Mouse (Mus musculus): ENCODE results near the gene Cacna1c. TPM values are rescaled to one million over a fixed set of nuclear protein-coding genes. Genes with fewer than 3 reads are reported as not detected.

Cacna1c gene
- polyA plus RNA-seq, 1 experiment from 2014 or later, result 8.7 TPM

DNA sequence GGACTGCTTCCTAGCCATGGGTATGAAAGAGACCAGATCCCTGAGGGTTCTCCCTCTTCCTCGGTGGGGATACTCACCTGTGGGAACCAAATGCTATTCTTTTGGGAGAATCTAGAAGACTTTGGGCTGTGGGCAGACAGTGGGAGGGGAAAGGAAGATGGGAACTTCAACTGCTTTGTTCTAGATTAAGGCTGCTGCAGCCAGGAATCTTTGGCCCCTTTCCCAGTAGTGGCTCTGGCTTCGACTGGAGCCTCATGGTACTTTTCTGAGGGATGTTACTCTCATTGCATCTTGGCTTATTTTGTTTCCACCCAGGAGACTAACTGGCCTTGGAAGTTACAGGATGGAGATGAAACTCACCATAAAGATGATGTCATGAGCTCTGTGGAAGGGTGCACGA lies 441.8 kb downstream of the Cacna1c start:
- no peaks in the 10 kb centered on the region for H3K9me3 ChIP-seq (ENCODE audit: control insufficient read depth, low read length)

DNA sequence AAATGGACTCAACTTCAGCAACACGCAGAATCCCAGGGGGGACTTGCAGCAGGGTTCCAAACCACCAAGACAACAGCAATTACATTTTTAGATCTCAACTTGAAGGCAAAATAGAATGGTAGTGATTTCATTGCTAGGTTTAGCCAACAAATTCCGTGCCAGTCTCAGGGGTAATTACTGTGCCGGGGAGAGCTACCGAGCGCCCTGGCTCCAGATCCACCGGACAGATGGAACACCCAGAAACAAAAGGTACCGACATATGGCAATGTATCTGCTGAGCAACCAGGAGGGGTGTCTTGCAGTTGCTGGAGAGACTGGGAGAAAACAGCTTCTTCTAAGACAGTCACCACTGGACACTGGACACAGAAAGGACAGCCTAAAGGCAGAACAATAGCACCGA lies 442.4 kb downstream of the Cacna1c start:
- no peaks in the 10 kb centered on the region for H3K36me3 ChIP-seq (ENCODE audit: control insufficient read depth, insufficient read depth, low read length)
- H3K4me3 ChIP-seq (ENCODE audit: low read depth, low read length), result no peak overlapping the region
- ATAC-seq (ENCODE audit: insufficient number of reproducible peaks, low FRiP score, low TSS enrichment, low read depth), result no peak
- H3K9ac ChIP-seq (ENCODE audit: low read length), result no peak overlapping the region
- H3K27ac ChIP-seq (replicated peaks; ENCODE audit: low read depth, low read length), result no peak overlapping the region
- no peaks in the 10 kb centered on the region for H3K9me3 ChIP-seq (ENCODE audit: control insufficient read depth, low read length)
- H3K4me1 ChIP-seq (ENCODE audit: control insufficient read depth, insufficient read depth, low read length), result peaks cover 5% of the 10 kb centered on the region
- DNase-seq (ENCODE audit: low spot score), result no peak
- no peak overlapping the region for H3K4me2 ChIP-seq (ENCODE audit: low read depth, severe bottlenecking)
- WGBS, result 92% methylated on average over 8 of the region's 8 CpGs
- H3K27me3 ChIP-seq (ENCODE audit: control insufficient read depth, insufficient read depth, low read length), result no peaks in the 10 kb centered on the region

More for the DNA sequence above, 441.8 kb downstream of the Cacna1c start:
- 86% methylated on average over 3 of the region's 3 CpGs for whole genome bisulfite sequencing
- Histone ChIP-seq H3K4me1 (ENCODE audit: control insufficient read depth, insufficient read depth, low read length) (peaks cover 5% of the 10 kb centered on the region), H3K27ac (replicated peaks; ENCODE audit: low read depth, low read length) (no peak overlapping the region), H3K27me3 (ENCODE audit: control insufficient read depth, insufficient read depth, low read length) (no peaks in the 10 kb centered on the region), H3K36me3 (ENCODE audit: control insufficient read depth, insufficient read depth, low read length) (no peaks in the 10 kb centered on the region), H3K4me2 (ENCODE audit: low read depth, severe bottlenecking) (no peak overlapping the region), H3K9ac (ENCODE audit: low read length) (no peak overlapping the region), H3K4me3 (ENCODE audit: low read depth, low read length) (no peak overlapping the region)
- no peak for DNase-seq (ENCODE audit: low spot score)
- no peak for ATAC-seq (ENCODE audit: insufficient number of reproducible peaks, low FRiP score, low TSS enrichment, low read depth)

GRCm38 (mm10) chr6:118753064-118753463 lies 443.2 kb downstream of the Cacna1c start:
- no peaks in the 10 kb centered on the region for H3K9me3 ChIP-seq (ENCODE audit: control insufficient read depth, low read length)
- H3K36me3 ChIP-seq (ENCODE audit: control insufficient read depth, insufficient read depth, low read length), result no peaks in the 10 kb centered on the region
- no peak for DNase-seq (ENCODE audit: low spot score)
- no peak overlapping the region for H3K27ac ChIP-seq (replicated peaks; ENCODE audit: low read depth, low read length)
- WGBS, result 88% methylated on average over 5 of the region's 5 CpGs
- peaks cover 5% of the 10 kb centered on the region; the same call in 1 of the 2 replicates for H3K4me1 ChIP-seq (ENCODE audit: control insufficient read depth, insufficient read depth, low read length)
- no peaks in the 10 kb centered on the region for H3K27me3 ChIP-seq (ENCODE audit: control insufficient read depth, insufficient read depth, low read length)
- ATAC-seq (ENCODE audit: insufficient number of reproducible peaks, low FRiP score, low TSS enrichment, low read depth), result no peak
- H3K4me2 ChIP-seq (ENCODE audit: low read depth, severe bottlenecking), result no peak overlapping the region
- H3K9ac ChIP-seq (ENCODE audit: low read length), result no peak overlapping the region
- no peak overlapping the region for H3K4me3 ChIP-seq (ENCODE audit: low read depth, low read length)

DNA sequence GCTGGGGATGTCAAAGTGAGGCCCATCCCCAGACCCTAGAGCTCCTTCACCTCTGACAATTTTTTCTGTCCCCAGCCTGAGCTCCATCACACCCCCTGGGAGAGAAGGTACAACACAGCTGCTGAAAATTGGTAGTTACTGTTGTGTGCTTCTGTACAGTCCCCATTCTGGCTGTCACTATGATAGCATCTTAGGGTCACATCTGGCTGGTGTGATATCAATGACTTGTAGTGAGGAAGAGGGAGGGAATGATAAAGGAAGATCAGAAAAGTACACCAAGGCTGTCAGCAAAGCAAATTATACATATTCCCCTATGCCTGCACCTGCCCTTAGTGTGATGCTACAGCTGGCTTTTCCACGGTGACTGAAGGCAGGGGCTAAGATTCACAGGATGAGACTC lies 446.9 kb downstream of the Cacna1c start:
- ATAC-seq (ENCODE audit: insufficient number of reproducible peaks, low FRiP score, low TSS enrichment, low read depth), result no peak
- no peak overlapping the region for H3K27ac ChIP-seq (replicated peaks; ENCODE audit: low read depth, low read length)
- no peak for DNase-seq (ENCODE audit: low spot score)
- H3K4me3 ChIP-seq (ENCODE audit: low read depth, low read length), result no peak overlapping the region
- no peaks in the 10 kb centered on the region for H3K36me3 ChIP-seq (ENCODE audit: control insufficient read depth, insufficient read depth, low read length)
- H3K4me2 ChIP-seq (ENCODE audit: low read depth, severe bottlenecking), result no peak overlapping the region
- no peaks in the 10 kb centered on the region for H3K27me3 ChIP-seq (ENCODE audit: control insufficient read depth, insufficient read depth, low read length)
- H3K9ac ChIP-seq (ENCODE audit: low read length), result no peak overlapping the region
- 89% methylated on average over 1 of the region's 1 CpGs for WGBS
- no peaks in the 10 kb centered on the region for H3K4me1 ChIP-seq (ENCODE audit: control insufficient read depth, insufficient read depth, low read length)
- no peaks in the 10 kb centered on the region for H3K9me3 ChIP-seq (ENCODE audit: control insufficient read depth, low read length)

GRCm38 (mm10) chr6:118742701-118743100 lies 453.5 kb downstream of the Cacna1c start:
- DNase-seq (ENCODE audit: low spot score), result no peak
- no peaks in the 10 kb centered on the region for H3K27me3 ChIP-seq (ENCODE audit: control insufficient read depth, insufficient read depth, low read length)
- no peak overlapping the region for H3K27ac ChIP-seq (replicated peaks; ENCODE audit: low read depth, low read length)
- H3K36me3 ChIP-seq (ENCODE audit: control insufficient read depth, insufficient read depth, low read length), result no peaks in the 10 kb centered on the region
- no peak overlapping the region for H3K9ac ChIP-seq (ENCODE audit: low read length)
- no peak for ATAC-seq (ENCODE audit: insufficient number of reproducible peaks, low FRiP score, low TSS enrichment, low read depth)
- H3K9me3 ChIP-seq (ENCODE audit: control insufficient read depth, low read length), result no peaks in the 10 kb centered on the region
- H3K4me2 ChIP-seq (ENCODE audit: low read depth, severe bottlenecking), result no peak overlapping the region
- H3K4me3 ChIP-seq (ENCODE audit: low read depth, low read length), result no peak overlapping the region
- H3K4me1 ChIP-seq (ENCODE audit: control insufficient read depth, insufficient read depth, low read length), result no peaks in the 10 kb centered on the region
- WGBS, result 73% methylated on average over 6 of the region's 6 CpGs

- no peaks in the 10 kb centered on the region for H3K4me1 ChIP-seq (ENCODE audit: control insufficient read depth, insufficient read depth, low read length)
- no peak overlapping the region for H3K9ac ChIP-seq (ENCODE audit: low read length)
- no peaks in the 10 kb centered on the region for H3K36me3 ChIP-seq (ENCODE audit: control insufficient read depth, insufficient read depth, low read length)
- H3K4me3 ChIP-seq (ENCODE audit: low read depth, low read length), result no peak overlapping the region
- DNase-seq (ENCODE audit: low spot score), result no peak
- 93% methylated on average over 14 of the region's 14 CpGs for WGBS
- no peak overlapping the region for H3K27ac ChIP-seq (replicated peaks; ENCODE audit: low read depth, low read length)
- no peak overlapping the region for H3K4me2 ChIP-seq (ENCODE audit: low read depth, severe bottlenecking)
- H3K27me3 ChIP-seq (ENCODE audit: control insufficient read depth, insufficient read depth, low read length), result no peaks in the 10 kb centered on the region
- no peaks in the 10 kb centered on the region for H3K9me3 ChIP-seq (ENCODE audit: control insufficient read depth, low read length)
- no peak for ATAC-seq (ENCODE audit: insufficient number of reproducible peaks, low FRiP score, low TSS enrichment, low read depth)
Observed at GRCm38 (mm10) chr6:118741841-118742240, 454.4 kb downstream of the Cacna1c start.

DNA sequence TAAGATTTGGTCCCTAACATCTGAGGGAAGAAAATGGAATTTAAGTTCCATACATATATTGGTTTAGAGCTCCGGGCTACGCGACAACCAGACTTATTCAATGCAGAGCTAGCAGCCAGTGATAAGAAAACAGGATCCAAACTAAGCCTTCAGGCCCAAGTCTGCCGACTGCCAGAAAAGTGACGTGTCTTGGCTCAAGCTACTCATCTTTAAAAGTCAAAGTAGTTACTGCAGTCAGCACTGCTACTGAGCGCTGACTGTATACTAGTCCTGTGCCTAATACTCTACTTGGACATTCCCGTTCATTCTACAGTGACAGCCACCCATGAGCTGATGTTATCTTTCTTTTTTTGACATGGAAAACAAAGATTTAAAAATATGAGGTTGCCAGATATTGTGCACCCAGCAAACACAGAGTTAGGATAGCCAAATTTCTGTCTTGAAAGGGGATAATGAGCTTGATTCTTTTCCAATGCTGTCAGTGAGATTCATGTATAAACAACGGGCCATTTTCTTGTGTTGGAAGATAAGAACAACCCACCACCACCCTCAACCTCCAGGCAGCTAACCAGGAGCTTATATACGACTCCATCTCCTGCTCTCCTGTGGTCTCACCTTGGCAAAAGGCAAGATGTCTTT lies 456.1 kb downstream of the Cacna1c start:
- DNase-seq (ENCODE audit: low spot score), result no peak
- no peaks in the 10 kb centered on the region for H3K9me3 ChIP-seq (ENCODE audit: control insufficient read depth, low read length)
- H3K4me1 ChIP-seq (ENCODE audit: control insufficient read depth, insufficient read depth, low read length), result no peaks in the 10 kb centered on the region
- H3K4me2 ChIP-seq (ENCODE audit: low read depth, severe bottlenecking), result no peak overlapping the region
- ATAC-seq (ENCODE audit: insufficient number of reproducible peaks, low FRiP score, low TSS enrichment, low read depth), result no peak
- no peak overlapping the region for H3K4me3 ChIP-seq (ENCODE audit: low read depth, low read length)
- no peaks in the 10 kb centered on the region for H3K36me3 ChIP-seq (ENCODE audit: control insufficient read depth, insufficient read depth, low read length)
- H3K27me3 ChIP-seq (ENCODE audit: control insufficient read depth, insufficient read depth, low read length), result no peaks in the 10 kb centered on the region
- no peak overlapping the region for H3K9ac ChIP-seq (ENCODE audit: low read length)
- WGBS, result 90% methylated on average over 9 of the region's 9 CpGs
- no peak overlapping the region for H3K27ac ChIP-seq (replicated peaks; ENCODE audit: low read depth, low read length)

DNA sequence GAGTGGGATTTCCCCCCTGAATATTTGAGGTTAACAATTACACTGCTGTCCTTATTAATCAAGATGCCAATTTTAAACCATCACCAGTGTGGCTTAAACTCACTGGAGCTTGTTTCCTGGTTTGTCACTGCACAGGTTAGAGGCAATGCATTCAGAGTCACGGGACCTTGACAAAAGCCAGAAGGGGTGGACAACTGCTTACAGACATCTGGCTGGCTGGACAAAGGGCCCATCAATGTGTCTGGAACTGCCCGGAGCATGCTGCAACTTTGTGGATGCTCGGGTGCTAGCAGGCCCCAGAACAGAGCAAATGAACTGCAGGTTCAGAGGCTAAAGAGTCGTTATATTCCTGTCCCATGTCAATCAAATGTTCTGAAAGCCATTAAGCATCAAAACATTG lies 456.9 kb downstream of the Cacna1c start:
- no peak overlapping the region for H3K4me3 ChIP-seq (ENCODE audit: low read depth, low read length)
- H3K36me3 ChIP-seq (ENCODE audit: control insufficient read depth, insufficient read depth, low read length), result no peaks in the 10 kb centered on the region
- H3K27ac ChIP-seq (replicated peaks; ENCODE audit: low read depth, low read length), result no peak overlapping the region
- H3K4me1 ChIP-seq (ENCODE audit: control insufficient read depth, insufficient read depth, low read length), result no peaks in the 10 kb centered on the region
- H3K27me3 ChIP-seq (ENCODE audit: control insufficient read depth, insufficient read depth, low read length), result no peaks in the 10 kb centered on the region
- DNase-seq (ENCODE audit: low spot score) (no peak), ATAC-seq (ENCODE audit: insufficient number of reproducible peaks, low FRiP score, low TSS enrichment, low read depth) (no peak)
- H3K9ac ChIP-seq (ENCODE audit: low read length), result no peak overlapping the region
- WGBS, result 53% methylated on average over 4 of the region's 4 CpGs
- H3K9me3 ChIP-seq (ENCODE audit: control insufficient read depth, low read length), result no peaks in the 10 kb centered on the region
- no peak overlapping the region for H3K4me2 ChIP-seq (ENCODE audit: low read depth, severe bottlenecking)

GRCm38 (mm10) chr6:118738656-118739055 lies 457.6 kb downstream of the Cacna1c start:
- DNase-seq (ENCODE audit: low spot score) (no peak), ATAC-seq (ENCODE audit: insufficient number of reproducible peaks, low FRiP score, low TSS enrichment, low read depth) (no peak)
- Histone ChIP-seq H3K9me3 (ENCODE audit: control insufficient read depth, low read length) (no peaks in the 10 kb centered on the region), H3K36me3 (ENCODE audit: control insufficient read depth, insufficient read depth, low read length) (no peaks in the 10 kb centered on the region), H3K4me3 (ENCODE audit: low read depth, low read length) (no peak overlapping the region), H3K27me3 (ENCODE audit: control insufficient read depth, insufficient read depth, low read length) (no peaks in the 10 kb centered on the region), H3K9ac (ENCODE audit: low read length) (no peak overlapping the region), H3K4me2 (ENCODE audit: low read depth, severe bottlenecking) (no peak overlapping the region), H3K27ac (replicated peaks; ENCODE audit: low read depth, low read length) (no peak overlapping the region), H3K4me1 (ENCODE audit: control insufficient read depth, insufficient read depth, low read length) (no peaks in the 10 kb centered on the region)
- WGBS, result 66% methylated on average over 3 of the region's 3 CpGs

All from limb, embryonic 11.5 days (tissue).